Mouse (Mus musculus) skeletal muscle tissue, postnatal 0 days (tissue): ENCODE data around the gene Gm15093. TPM values are rescaled to one million over a fixed set of nuclear protein-coding genes. Genes with fewer than 3 reads are reported as not detected.

Experiments
- polyA plus RNA-seq: library from polyadenylated mRNA; unstranded; fragments of >200 nt; fragmentation: Nextera tagmentation; extraction: Ambion mirVana; gene quantifications from 2 replicates; pipeline ENCODE4 v1.2.1, GENCODE M21; 2015

Gm15093 gene
- polyA plus RNA-seq = not detected in 2 replicates

DNA sequence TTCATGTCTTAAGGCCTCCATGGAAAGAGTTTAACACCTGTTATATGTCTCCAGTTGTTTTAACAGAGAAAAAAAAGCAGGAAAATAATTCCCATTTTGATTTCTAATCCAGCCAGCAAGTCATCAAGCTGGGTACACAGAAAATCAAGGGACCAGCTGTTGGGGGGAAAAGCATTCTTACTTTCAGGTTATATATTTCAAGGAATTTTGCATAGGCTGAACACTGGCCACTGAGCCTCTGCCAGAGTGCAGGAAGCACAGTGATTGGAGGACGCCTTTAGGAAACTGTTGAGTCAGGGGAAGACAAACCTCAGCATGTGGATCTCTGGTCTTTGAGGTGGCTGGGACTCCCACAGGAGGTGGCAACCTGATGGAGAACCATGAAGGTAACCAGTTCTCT lies at the start of gene Gm15093:
Gene Gm15093 (plus strand): TSS at position 301 of the 400 bp plus-strand sequence.

Other genes with a start within 250 kb of the Gm15093 start
- gene Ott, start 198.1 kb upstream of the Gm15093 start, polyA plus RNA-seq = not detected in 2 replicates
- gene Gm15085, start 175.2 kb downstream of the Gm15093 start, polyA plus RNA-seq = not detected in 2 replicates